Mouse (Mus musculus) thymus, adult 2 months (tissue): ENCODE measurements around the gene Poldip3.

Experiments used
- CTCF ChIP-seq: fragments of 200-500 bp; IDR thresholded peaks from 2 replicates; pipeline ENCODE4 v1.5.1; 2012; ENCODE audit warnings: mild to moderate bottlenecking, control low read depth, low read length, moderate library complexity, borderline replicate concordance; ENCODE audit not compliant: control insufficient read depth, poor library complexity, insufficient read depth; ENCODE audit errors: extremely low read depth
- POLR2A ChIP-seq: fragments of 200-500 bp; IDR thresholded peaks from 2 replicates; pipeline ENCODE4 v1.6.1; 2012; ENCODE audit warnings: mild to moderate bottlenecking, low read length, control low read depth, moderate library complexity; ENCODE audit not compliant: control insufficient read depth, poor library complexity, insufficient read depth; ENCODE audit errors: extremely low read depth

GRCm38 (mm10) chr15:83086636-83087328, 62.4 kb downstream of the Poldip3 start:
- TF ChIP-seq POLR2A (no peak), CTCF (no peak)
